Mouse (Mus musculus) limb, embryonic 12.5 days (tissue): ENCODE results near the gene Psip1. TPM values are rescaled to one million over a fixed set of nuclear protein-coding genes. Genes with fewer than 3 reads are reported as not detected.
"Not testable (repeated sequence)": the region's sequence is repeated elsewhere in the genome, so short reads cannot be mapped to it uniquely, and the experiment has no call there.

Experiments
- ATAC-seq: fragments of 200-750 bp; cut with Nextera tagmentation; 2 replicates; pipeline ENCODE4 v1.8.0; 2017; ENCODE audit warnings: low read depth, moderate TSS enrichment; ENCODE audit not compliant: insufficient number of reproducible peaks, insufficient read depth, low FRiP score, low TSS enrichment
- H3K27ac ChIP-seq: fragments of 300-500 bp; sonication (generic); 2 replicates; pipeline ENCODE4 v1.5.1; 2016; ENCODE audit warnings: mild to moderate bottlenecking, moderate library complexity
- H3K27me3 ChIP-seq: fragments of 300-500 bp; sonication (generic); 2 replicates; pipeline ENCODE4 v1.6.1; 2016; ENCODE audit warnings: mild to moderate bottlenecking, moderate library complexity
- H3K36me3 ChIP-seq: fragments of 300-500 bp; sonication (generic); 2 replicates; pipeline ENCODE4 v1.6.1; 2016; ENCODE audit warnings: mild to moderate bottlenecking, moderate library complexity
- H3K4me1 ChIP-seq: fragments of 300-500 bp; sonication (generic); replicated peaks from 2 replicates; pipeline ENCODE4 v1.6.1; 2016
- H3K4me2 ChIP-seq: fragments of 300-500 bp; sonication (generic); 2 replicates; pipeline ENCODE4 v1.6.1; 2016; ENCODE audit warnings: mild to moderate bottlenecking, moderate library complexity
- H3K4me3 ChIP-seq: fragments of 300-500 bp; sonication (generic); replicated peaks from 2 replicates; pipeline ENCODE4 v1.5.1; 2016; ENCODE audit warnings: mild to moderate bottlenecking
- H3K9ac ChIP-seq: fragments of 300-500 bp; sonication (generic); replicated peaks from 2 replicates; pipeline ENCODE4 v1.6.1; 2016; ENCODE audit warnings: mild to moderate bottlenecking, moderate library complexity
- H3K9me3 ChIP-seq: fragments of 300-500 bp; sonication (generic); 2 replicates; pipeline ENCODE4 v1.6.1; 2016; ENCODE audit warnings: mild to moderate bottlenecking, moderate library complexity
- WGBS: fragments of 180-500 bp; shearing (Covaris S2); methylation state at CpG from one replicate; pipeline ENCODE4 v1.1.7; 2016; 5-methylcytosine and 5-hydroxymethylcytosine counted together
- polyA plus RNA-seq: library from polyadenylated mRNA; unstranded; fragments of >200 nt; fragmentation: Nextera tagmentation; extraction: Ambion mirVana; gene quantifications from 2 replicates; pipeline ENCODE4 v1.2.1, GENCODE M21; 2016

The Psip1 gene
- polyA plus RNA-seq, 1 experiment from 2014 or later = 292 TPM

DNA sequence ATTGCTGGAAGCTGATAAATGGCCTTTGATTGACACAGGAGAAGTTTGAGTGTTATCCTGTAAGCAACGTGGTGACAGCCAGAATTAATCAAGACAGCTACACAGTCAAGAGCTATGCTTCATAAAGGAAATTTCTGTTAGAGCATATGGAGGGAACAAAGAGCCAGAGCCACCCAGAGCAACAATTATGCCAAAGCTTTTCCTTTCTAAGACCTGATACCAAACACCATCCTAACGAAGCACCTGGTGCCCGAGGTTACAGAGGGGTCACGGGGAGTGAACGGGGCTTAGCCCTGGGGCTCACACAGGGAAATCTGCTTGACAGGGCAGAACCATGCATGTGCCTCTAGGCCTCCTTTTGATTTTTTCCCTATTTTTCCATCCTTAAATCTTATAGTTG is 35.8 kb upstream of the Psip1 start:
- 38% methylated on average over 5 of the region's 5 CpGs for WGBS

DNA sequence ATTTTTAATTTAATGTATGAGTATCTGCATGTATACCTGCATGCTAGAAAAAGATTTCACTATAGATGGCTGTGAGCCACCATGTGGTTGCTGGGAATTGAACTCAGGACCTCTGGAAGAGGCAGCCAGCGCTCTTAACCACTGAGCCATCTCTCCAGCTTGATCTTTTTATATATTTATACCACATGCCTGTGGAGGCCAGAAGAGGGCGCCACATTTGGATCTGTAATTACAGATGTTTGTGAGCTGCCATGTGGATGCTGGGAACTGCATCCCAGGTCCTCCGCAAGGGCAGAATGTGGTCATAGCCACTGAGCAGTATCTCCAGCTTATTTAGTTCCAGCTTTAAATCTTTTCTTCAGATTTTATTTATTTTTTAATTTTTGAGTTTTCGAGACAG is 34.0 kb upstream of the Psip1 start:
- no peak overlapping the region for H3K4me2 ChIP-seq
- no peaks in the 10 kb centered on the region for H3K27me3 ChIP-seq
- H3K4me1 ChIP-seq = peaks cover 14% of the 10 kb centered on the region
- ATAC-seq = no peak
- no peak overlapping the region for H3K9ac ChIP-seq
- no peaks in the 10 kb centered on the region for H3K9me3 ChIP-seq
- no peak overlapping the region for H3K4me3 ChIP-seq
- no peaks in the 10 kb centered on the region for H3K36me3 ChIP-seq
- WGBS = 88% methylated on average over 4 of the region's 4 CpGs
- no peak overlapping the region for H3K27ac ChIP-seq

More for the DNA sequence above, 35.8 kb upstream of the Psip1 start:
- Histone ChIP-seq H3K4me1 (peaks cover 14% of the 10 kb centered on the region), H3K4me2 (no peak overlapping the region), H3K36me3 (no peaks in the 10 kb centered on the region), H3K27me3 (no peaks in the 10 kb centered on the region), H3K9ac (no peak overlapping the region), H3K9me3 (no peaks in the 10 kb centered on the region), H3K27ac (no peak overlapping the region), H3K4me3 (no peak overlapping the region)
- ATAC-seq = no peak

DNA sequence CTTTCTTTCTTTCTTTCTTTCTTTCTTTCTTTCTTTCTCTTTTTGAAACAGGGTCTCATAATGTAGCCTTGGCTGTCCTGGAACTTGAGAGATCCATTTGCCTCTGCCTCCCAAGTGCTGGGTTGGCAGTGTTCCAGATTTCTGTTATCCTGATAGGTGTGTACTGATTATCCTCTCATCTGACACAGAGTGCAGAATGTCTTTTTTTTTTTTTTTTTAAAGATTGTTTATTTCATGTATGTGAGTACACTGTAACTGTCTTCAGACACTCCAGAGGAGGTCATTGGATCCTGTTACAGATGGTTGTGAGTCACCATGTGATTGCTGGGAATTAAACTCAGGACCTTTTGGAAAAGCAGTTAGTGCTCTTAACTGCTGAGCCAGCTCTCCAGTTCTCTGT is 33.5 kb upstream of the Psip1 start:
- no peaks in the 10 kb centered on the region for H3K9me3 ChIP-seq
- no peak overlapping the region for H3K4me3 ChIP-seq
- H3K27me3 ChIP-seq = no peaks in the 10 kb centered on the region
- no peak for ATAC-seq
- no peaks in the 10 kb centered on the region for H3K36me3 ChIP-seq
- H3K27ac ChIP-seq = no peak overlapping the region
- no peak overlapping the region for H3K9ac ChIP-seq
- no peak overlapping the region for H3K4me2 ChIP-seq
- H3K4me1 ChIP-seq = peaks cover 14% of the 10 kb centered on the region

DNA sequence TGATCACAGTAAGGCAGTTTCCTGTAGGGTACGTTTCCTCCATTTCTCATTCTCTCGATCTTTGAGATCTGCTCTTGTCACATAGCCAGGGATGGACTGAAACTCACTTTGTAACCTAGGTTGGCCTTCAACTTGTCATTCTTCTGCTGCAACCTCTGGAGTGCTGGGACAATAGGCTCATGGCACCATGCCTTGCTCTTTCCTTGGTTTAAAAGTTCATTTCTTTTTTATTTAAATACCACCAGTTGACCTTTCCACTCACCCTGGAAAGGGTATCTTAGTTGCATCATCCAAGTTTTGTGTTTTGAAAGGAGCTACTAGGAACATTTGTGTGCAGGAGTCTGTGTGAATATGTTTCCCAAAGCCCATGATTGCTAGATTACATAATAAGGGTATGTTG is 32.9 kb upstream of the Psip1 start:
- H3K27ac ChIP-seq = no peak overlapping the region
- 91% methylated on average over 2 of the region's 2 CpGs for WGBS
- H3K9me3 ChIP-seq = no peaks in the 10 kb centered on the region
- no peak overlapping the region for H3K9ac ChIP-seq
- no peak for ATAC-seq
- H3K4me1 ChIP-seq = peaks cover 10% of the 10 kb centered on the region
- H3K4me2 ChIP-seq = no peak overlapping the region
- H3K36me3 ChIP-seq = no peaks in the 10 kb centered on the region
- H3K4me3 ChIP-seq = no peak overlapping the region
- no peaks in the 10 kb centered on the region for H3K27me3 ChIP-seq

DNA sequence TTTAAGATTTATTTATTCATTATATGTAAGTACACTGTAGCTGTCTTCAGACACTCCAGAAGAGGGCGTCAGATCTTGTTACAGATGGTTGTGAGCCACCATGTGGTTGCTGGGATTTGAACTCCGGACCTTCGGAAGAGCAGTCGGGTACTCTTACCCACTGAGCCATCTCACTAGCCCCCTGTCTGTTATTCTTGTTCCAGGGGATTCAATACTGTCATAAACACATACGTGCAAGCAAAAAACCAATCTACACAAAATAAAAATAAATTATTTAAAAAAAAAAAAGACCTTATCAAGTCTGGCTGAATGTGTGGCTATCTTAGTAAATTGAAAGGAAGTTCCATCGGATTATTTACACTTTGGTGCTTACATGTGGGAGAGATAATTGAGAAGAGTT is 29.9 kb upstream of the Psip1 start:
- H3K9me3 ChIP-seq, H3K4me2 ChIP-seq, H3K27ac ChIP-seq, H3K9ac ChIP-seq, H3K27me3 ChIP-seq, H3K4me1 ChIP-seq, H3K36me3 ChIP-seq, ATAC-seq, H3K4me3 ChIP-seq: not testable (repeated sequence)
- WGBS = 94% methylated on average over 5 of the region's 6 CpGs

DNA sequence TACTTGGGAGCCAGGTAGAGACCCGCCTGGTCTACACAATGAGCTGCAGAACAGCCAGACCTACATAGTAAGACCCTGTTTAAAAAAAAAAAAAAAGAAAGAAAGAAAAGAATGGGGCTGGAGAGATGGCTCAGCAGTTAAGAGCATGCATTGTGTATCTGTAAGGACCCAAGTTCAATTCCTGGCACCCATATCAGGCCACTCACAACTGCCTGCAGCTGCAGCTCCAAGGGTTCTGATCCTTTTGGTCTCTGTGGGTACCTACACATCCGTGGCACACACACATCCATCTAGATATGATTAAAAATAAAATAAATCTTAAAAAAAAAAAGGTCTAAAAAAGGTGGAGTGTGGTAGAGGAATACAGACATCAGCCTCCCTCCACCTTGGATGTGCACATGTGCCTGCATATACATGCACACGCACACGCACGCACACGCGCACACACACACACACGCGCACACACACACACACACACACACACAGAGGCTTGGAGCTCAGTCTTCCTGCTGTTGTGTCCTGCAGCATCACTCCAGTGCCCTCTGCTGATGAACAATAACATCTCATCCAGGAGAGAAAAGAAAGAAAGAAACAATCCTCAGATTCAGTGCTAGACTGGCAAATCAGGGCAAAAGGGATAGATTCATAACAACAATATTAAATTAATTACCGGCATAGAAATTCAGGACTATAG is 28.9 kb upstream of the Psip1 start:
- Histone ChIP-seq H3K9ac (no peak overlapping the region), H3K27me3 (no peaks in the 10 kb centered on the region), H3K4me2 (no peak overlapping the region), H3K4me3 (no peak overlapping the region), H3K4me1 (no peaks in the 10 kb centered on the region; the same call in 1 of the 2 replicates), H3K27ac (no peak overlapping the region), H3K9me3 (no peaks in the 10 kb centered on the region), H3K36me3 (no peaks in the 10 kb centered on the region)
- ATAC-seq = no peak; the same call in 1 of the 2 replicates
- WGBS = 87% methylated on average over 10 of the region's 10 CpGs

DNA sequence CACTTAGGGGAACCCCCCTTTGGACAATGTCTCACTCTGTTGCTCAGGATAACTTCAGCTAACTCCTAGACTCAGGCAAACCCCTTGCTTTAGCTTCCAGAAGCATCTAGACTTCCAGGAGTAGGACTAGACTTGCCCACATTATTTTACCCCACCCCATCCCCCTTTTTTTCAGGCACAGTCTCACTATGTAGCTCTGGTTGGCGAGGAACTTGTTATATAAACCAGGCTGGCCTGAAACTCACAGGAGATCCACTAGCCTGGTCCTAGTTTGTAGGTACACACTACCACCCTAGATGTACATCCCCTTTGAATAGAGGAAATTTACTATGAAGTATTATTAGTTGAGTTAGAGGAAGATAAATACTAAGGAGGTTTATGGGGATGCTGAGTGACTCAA is 27.9 kb upstream of the Psip1 start:
- no peak overlapping the region for H3K4me3 ChIP-seq
- no peaks in the 10 kb centered on the region for H3K27me3 ChIP-seq
- H3K9me3 ChIP-seq = no peaks in the 10 kb centered on the region
- 81% methylated on average over 1 of the region's 1 CpGs for WGBS
- no peak for ATAC-seq
- H3K36me3 ChIP-seq = no peaks in the 10 kb centered on the region
- H3K9ac ChIP-seq = no peak overlapping the region
- no peak overlapping the region for H3K4me2 ChIP-seq
- H3K4me1 ChIP-seq = no peaks in the 10 kb centered on the region; the same call in 1 of the 2 replicates
- H3K27ac ChIP-seq = no peak overlapping the region

DNA sequence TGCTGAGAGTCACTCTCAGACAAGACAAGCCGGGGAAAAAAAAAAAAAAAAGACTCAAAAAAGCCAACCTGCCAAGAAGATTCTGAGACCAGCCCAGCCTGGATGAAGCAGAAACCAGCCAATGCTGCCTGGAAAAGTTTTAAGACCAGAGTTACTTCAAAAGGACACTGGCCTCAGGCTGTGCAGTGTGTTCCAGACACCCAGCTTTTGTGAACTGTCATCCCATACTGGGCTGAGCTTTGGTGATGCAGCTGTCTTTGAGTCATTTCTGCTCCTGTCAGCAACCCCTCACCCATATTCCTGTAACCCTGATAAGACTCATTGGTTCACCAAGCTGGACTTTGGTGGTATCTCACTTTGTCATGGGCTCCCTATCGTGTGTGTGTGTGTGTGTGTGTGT is 26.4 kb upstream of the Psip1 start:
- WGBS = 59% methylated on average over 2 of the region's 2 CpGs
- Histone ChIP-seq H3K4me3 (no peak overlapping the region), H3K4me1 (peaks cover 4% of the 10 kb centered on the region), H3K27me3 (no peaks in the 10 kb centered on the region), H3K9me3 (no peaks in the 10 kb centered on the region), H3K9ac (no peak overlapping the region), H3K4me2 (no peak overlapping the region), H3K36me3 (no peaks in the 10 kb centered on the region), H3K27ac (no peak overlapping the region)
- no peak for ATAC-seq

DNA sequence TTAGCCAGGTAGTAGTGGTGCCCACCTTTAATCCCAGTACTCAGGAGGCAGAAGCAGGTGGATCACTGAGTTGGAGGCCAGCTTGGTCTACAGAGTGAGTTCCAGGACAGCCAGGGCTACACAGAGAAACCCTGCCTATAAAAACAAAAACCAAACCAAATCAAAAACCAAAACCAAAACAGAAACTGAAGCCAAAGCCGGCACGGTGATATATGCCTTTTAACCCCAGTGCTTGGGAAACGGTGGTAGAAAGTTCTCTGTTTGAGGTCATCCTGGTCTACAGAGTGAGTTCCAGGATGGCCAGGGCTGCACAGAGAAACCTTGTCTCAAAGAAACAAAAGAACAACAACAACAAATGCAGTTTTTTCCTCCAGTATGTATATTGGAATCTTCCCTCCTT is 26.0 kb upstream of the Psip1 start:
- no peak overlapping the region for H3K4me2 ChIP-seq
- no peaks in the 10 kb centered on the region for H3K27me3 ChIP-seq
- ATAC-seq = no peak
- 82% methylated on average over 3 of the region's 3 CpGs for WGBS
- H3K36me3 ChIP-seq = no peaks in the 10 kb centered on the region
- peaks cover 7% of the 10 kb centered on the region for H3K4me1 ChIP-seq
- no peak overlapping the region for H3K9ac ChIP-seq
- no peak overlapping the region for H3K27ac ChIP-seq
- H3K9me3 ChIP-seq = no peaks in the 10 kb centered on the region
- H3K4me3 ChIP-seq = no peak overlapping the region

DNA sequence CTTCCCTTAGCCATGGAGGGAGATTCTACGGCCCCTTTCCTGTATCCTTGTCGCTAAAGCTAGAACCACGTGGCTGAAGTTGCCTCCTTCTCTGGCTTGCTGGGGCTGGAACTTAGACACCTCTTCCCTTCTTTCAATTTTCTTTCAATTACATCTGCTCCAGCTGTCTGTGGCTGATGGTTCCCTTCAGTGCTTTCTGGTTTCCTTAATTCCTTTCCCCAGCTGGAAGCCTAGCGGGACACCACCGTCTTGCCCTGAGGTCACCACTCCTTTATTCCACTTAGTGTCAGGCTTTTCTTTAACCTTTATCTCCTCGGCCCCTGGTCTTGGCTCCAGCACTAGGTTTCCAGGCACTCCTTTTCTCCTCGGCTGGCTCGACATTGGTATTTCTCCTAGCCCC is 24.8 kb upstream of the Psip1 start:
- H3K27ac ChIP-seq = no peak overlapping the region
- WGBS = 63% methylated on average over 8 of the region's 8 CpGs
- no peaks in the 10 kb centered on the region for H3K27me3 ChIP-seq

DNA sequence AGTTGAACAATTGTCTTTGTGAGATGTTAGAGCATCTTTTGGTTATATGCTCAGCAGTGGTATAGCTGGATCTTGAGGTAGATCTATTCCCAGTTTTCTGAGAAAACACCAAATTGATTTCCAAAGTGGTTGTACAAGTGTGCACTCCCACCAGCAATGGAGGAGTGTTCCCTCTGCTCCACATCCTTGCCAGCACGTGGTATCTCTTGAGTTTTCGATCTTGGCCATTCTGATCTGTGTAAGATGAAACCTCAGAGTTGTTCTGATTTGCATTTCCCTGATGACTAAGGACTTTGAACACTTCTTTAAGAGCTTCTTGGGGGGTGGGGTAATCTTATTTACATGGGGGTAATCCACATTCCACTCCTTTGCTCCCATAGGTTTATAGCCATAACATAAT is 23.3 kb upstream of the Psip1 start:
- H3K9me3 ChIP-seq = no peaks in the 10 kb centered on the region
- H3K4me3 ChIP-seq = no peak overlapping the region
- H3K27ac ChIP-seq = no peak overlapping the region
- no peaks in the 10 kb centered on the region for H3K27me3 ChIP-seq
- no peaks in the 10 kb centered on the region for H3K36me3 ChIP-seq
- H3K4me2 ChIP-seq = no peak overlapping the region
- peaks cover 9% of the 10 kb centered on the region for H3K4me1 ChIP-seq
- H3K9ac ChIP-seq = no peak overlapping the region
- 53% methylated on average over 2 of the region's 2 CpGs for WGBS
- no peak for ATAC-seq

More for the DNA sequence above, 24.8 kb upstream of the Psip1 start:
- H3K36me3 ChIP-seq = no peaks in the 10 kb centered on the region
- no peak overlapping the region for H3K4me3 ChIP-seq
- no peak for ATAC-seq
- H3K4me1 ChIP-seq = peaks cover 9% of the 10 kb centered on the region
- no peak overlapping the region for H3K9ac ChIP-seq
- H3K9me3 ChIP-seq = no peaks in the 10 kb centered on the region
- H3K4me2 ChIP-seq = no peak overlapping the region

DNA sequence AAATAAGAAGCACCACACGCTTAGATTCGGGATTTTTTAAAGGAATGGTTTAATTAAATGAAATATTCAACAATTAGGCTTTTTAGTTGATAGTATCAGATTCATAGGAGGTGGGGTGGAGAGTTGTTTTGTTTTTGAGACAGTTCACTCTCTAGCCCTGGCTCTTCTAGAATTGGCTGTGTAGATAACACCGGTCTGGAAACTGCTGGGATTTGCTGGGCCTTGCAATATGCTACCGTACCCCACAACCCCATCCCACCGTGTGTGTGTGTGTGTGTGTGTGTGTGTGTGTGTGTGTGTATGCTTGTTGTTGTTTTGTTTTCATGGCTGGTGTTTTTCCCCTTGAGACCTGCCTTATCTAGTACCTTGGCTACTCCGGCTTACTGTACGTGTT is 14.8 kb upstream of the Psip1 start:
- Histone ChIP-seq H3K4me1 (peaks cover 8% of the 10 kb centered on the region; the same call in 1 of the 2 replicates), H3K4me3 (no peak overlapping the region), H3K36me3 (no peaks in the 10 kb centered on the region), H3K9ac (no peak overlapping the region; the same call in 1 of the 2 replicates), H3K27me3 (no peaks in the 10 kb centered on the region), H3K27ac (no peak overlapping the region), H3K4me2 (peak overlapping the region; percentile 64), H3K9me3 (no peaks in the 10 kb centered on the region)
- no peak for ATAC-seq
- WGBS = 40% methylated on average over 7 of the region's 7 CpGs
